Mouse (Mus musculus): ENCODE data around the gene Ctsa.

- TF ChIP-seq POLR2A (IDR thresholded peaks at IDR 0.05; ENCODE audit: insufficient read length, low read depth), result no peak
- no peak for TF ChIP-seq E2F4 (IDR thresholded peaks at IDR 0.05; ENCODE audit: insufficient read depth)
- no peak for TF ChIP-seq SRF (IDR thresholded peaks at IDR 0.05; ENCODE audit: control insufficient read depth, insufficient read length, low read depth)
- no peak for TF ChIP-seq TCF12 (IDR thresholded peaks at IDR 0.05; ENCODE audit: insufficient read depth, poor library complexity, severe bottlenecking)
- TF ChIP-seq MAX (IDR thresholded peaks at IDR 0.05; ENCODE audit: low read depth), result no peak
- TF ChIP-seq CEBPB (IDR thresholded peaks at IDR 0.05; ENCODE audit: insufficient read depth, poor library complexity, severe bottlenecking), result no peak
- no peak for TF ChIP-seq USF1 (IDR thresholded peaks at IDR 0.05; ENCODE audit: low read depth)
- TF ChIP-seq POLR2AphosphoS2 (IDR thresholded peaks at IDR 0.05; ENCODE audit: insufficient read length, low read depth), result no peak
- TF ChIP-seq MYOD1 (IDR thresholded peaks at IDR 0.05; ENCODE audit: control insufficient read depth in 1 of 3, insufficient read length in 2 of 3, low read depth in 2 of 3), result no peak
- no peak for TF ChIP-seq REST (IDR thresholded peaks at IDR 0.05; ENCODE audit: insufficient read depth, insufficient read length)
These were observed 17.3 kb upstream of the Ctsa start for GRCm38 (mm10) chr2:164815348-164815747.

Data from myocyte (in vitro differentiated cells).